Mouse (Mus musculus) forebrain, embryonic 14.5 days (tissue): ENCODE results near the gene Ythdf1. TPM values are rescaled to one million over a fixed set of nuclear protein-coding genes. Genes with fewer than 3 reads are reported as not detected.

Source experiments
- ATAC-seq: fragments of 200-750 bp; cut with Nextera tagmentation; 2 replicates; pipeline ENCODE4 v1.8.0; 2017; ENCODE audit warnings: mild to moderate bottlenecking, moderate library complexity
- DNase-seq: peaks from one replicate; pipeline ENCODE4 v3.0.0-alpha.2; 2015; ENCODE audit warnings: low spot score
- H3K27ac ChIP-seq: fragments of 300-500 bp; sonication (generic); 2 replicates; pipeline ENCODE4 v1.5.1; 2014; ENCODE audit warnings: low read depth, mild to moderate bottlenecking, control low read depth, low read length, moderate library complexity
- H3K27me3 ChIP-seq: fragments of 300-500 bp; sonication (generic); replicated peaks from 2 replicates; pipeline ENCODE4 v1.6.1; 2014; ENCODE audit warnings: low read length, control low read depth, mixed read lengths; ENCODE audit not compliant: control insufficient read depth, insufficient read depth
- H3K36me3 ChIP-seq: fragments of 300-500 bp; sonication (generic); 2 replicates; pipeline ENCODE4 v1.6.1; 2014; ENCODE audit warnings: low read length, control low read depth; ENCODE audit not compliant: control insufficient read depth, insufficient read depth
- H3K4me1 ChIP-seq: fragments of 300-500 bp; sonication (generic); 2 replicates; pipeline ENCODE4 v1.6.1; 2014; ENCODE audit warnings: antibody characterized with exemption, low read length, control low read depth; ENCODE audit not compliant: control insufficient read depth, insufficient read depth
- H3K4me2 ChIP-seq: fragments of 300-500 bp; sonication (generic); 2 replicates; pipeline ENCODE4 v1.6.1; 2014; ENCODE audit warnings: mild to moderate bottlenecking, control low read depth, low read length
- H3K4me3 ChIP-seq: fragments of 300-500 bp; sonication (generic); 2 replicates; pipeline ENCODE4 v1.5.1; 2014; ENCODE audit warnings: low read depth, low read length, control low read depth
- H3K9ac ChIP-seq: fragments of 300-500 bp; sonication (generic); 2 replicates; pipeline ENCODE4 v1.6.1; 2014; ENCODE audit warnings: mild to moderate bottlenecking, low read length, control low read depth, moderate library complexity
- H3K9me3 ChIP-seq: fragments of 300-500 bp; sonication (generic); replicated peaks from 2 replicates; pipeline ENCODE4 v1.6.1; 2016; ENCODE audit warnings: low read length, control low read depth, mixed read lengths; ENCODE audit not compliant: control insufficient read depth
- WGBS: fragments of 180-500 bp; shearing (Covaris S2); extraction: QIAGEN DNeasy Blood & Tissue Kit; methylation state at CpG from one replicate; pipeline ENCODE4 v1.1.7; 2014; 5-methylcytosine and 5-hydroxymethylcytosine counted together
- polyA plus RNA-seq: library from polyadenylated mRNA; unstranded; fragments of >200 nt; fragmentation: Nextera tagmentation; extraction: Ambion mirVana; gene quantifications from 2 replicates; pipeline ENCODE4 v1.2.1, GENCODE M21; 2014

Ythdf1 gene
- polyA plus RNA-seq, 1 experiment from 2014 or later = 24.5 TPM

DNA sequence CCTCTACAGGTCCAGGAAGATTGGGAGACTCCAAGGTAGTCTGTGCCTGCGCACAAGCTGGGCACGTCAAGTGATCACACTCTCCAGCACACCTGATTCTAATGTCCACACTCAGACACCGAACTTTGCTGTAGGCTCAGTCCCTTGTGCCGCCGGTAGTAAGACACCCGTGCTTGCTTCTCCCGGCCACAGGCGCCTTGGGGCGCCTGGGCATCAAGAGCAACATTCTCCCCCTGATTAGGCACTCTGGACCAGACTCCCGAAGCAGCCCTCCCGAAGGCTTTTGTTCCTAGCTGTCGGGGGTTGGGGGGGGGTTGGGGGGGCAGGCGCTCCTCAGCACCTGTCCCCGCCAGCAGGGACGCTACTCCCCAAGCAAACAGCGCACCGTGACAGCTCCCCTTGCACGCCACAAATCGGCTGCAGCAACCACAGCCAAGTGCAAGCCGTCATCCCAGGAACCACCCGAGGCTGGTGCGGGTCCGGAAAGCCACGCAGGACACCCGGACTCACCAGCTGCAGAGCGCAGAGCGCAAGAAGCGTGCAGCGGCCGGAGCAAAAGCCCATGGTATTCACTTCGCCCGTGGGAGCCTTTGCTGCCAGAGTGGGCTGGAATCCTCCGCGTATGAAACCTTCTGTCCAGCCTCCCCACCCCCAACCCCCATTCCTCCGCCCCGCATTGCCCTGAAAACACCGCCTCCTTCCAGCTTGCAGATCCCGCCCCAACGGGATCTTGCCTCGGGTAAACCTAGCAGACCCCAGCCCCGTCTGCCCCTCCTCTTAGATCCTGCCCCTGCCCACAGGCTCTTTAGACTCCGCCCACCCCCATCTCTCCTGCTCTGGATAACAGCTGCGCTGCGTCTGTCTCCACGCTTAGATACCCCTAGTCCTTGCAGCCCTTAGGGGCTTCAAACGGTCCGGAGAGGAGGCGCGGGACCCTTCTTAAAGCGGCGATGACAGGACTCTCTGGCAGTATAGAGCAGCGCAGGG is 33.6 kb upstream of the Ythdf1 start, which contains the start of gene Nkain4:
TSS of gene Nkain4 (minus strand) at position 639 of the 987 bp plus-strand sequence.
- Histone ChIP-seq H3K9ac (peak within 1 kb of the TSS; percentile 75), H3K4me2 (peak within 1 kb of the TSS; percentile 76), H3K9me3 (no peaks in the 10 kb centered on the region), H3K27me3 (no peaks in the 10 kb centered on the region), H3K27ac (peak within 1 kb of the TSS; percentile 88), H3K4me3 (peak within 1 kb of the TSS; percentile 65), H3K4me1 (peaks cover 23% of the 10 kb centered on the region), H3K36me3 (no peaks in the 10 kb centered on the region)
- DNase-seq (peak; percentile 94), ATAC-seq (peak; percentile 93)
- 2% methylated on average over 50 of the region's 52 CpGs for WGBS

DNA sequence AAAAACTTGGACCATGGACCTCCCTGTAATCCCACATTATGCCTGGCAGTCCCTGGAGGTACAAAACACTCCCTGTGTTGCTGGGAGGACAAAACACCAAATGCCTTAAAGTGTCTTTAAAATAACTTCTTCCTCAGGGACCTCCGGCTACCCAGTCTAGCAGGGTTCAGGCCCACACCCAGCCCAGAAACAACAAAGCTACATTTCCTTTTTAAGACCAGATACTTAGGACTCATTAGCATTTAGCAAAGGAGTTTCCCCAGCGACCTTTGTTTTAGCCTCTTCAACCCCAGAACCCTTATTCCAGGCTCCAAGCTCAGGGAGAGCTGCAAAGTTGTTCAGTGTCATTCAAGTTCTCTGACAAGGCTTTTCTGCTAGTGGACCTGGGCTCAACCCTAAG is 32.9 kb upstream of the Ythdf1 start:
- peak overlapping the region; percentile 65 for H3K4me3 ChIP-seq
- H3K27ac ChIP-seq = peak overlapping the region; percentile 88
- peaks cover 23% of the 10 kb centered on the region for H3K4me1 ChIP-seq
- H3K4me2 ChIP-seq = peak overlapping the region; percentile 76
- no peaks in the 10 kb centered on the region for H3K9me3 ChIP-seq
- 8% methylated on average over 2 of the region's 2 CpGs for WGBS
- no peaks in the 10 kb centered on the region for H3K36me3 ChIP-seq
- DNase-seq (peak; percentile 41), ATAC-seq (no peak)
- peak overlapping the region; percentile 75 for H3K9ac ChIP-seq
- no peaks in the 10 kb centered on the region for H3K27me3 ChIP-seq

DNA sequence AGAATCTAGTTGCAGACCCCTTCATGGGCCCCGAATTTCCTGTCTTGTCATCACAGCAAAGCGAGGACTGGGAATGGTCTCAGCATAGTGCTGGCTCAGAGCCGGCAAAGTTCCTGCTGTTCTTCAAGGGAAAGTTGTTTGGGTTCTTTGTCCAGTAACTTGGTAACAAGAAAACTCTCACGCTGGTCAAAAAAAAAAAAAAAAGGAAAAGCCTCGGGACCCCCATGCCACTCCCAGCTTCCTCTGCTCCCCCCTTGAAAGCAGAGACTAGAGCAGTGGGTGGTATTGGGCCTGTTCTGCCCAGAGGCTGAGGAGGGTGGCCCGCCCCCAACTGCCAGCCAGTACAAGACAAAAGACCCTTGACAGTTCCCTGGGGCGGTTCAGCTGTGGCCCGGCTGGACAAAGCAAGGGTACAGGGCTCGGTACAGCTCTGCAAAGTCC is 32.0 kb upstream of the Ythdf1 start:
- Histone ChIP-seq H3K4me3 (peak overlapping the region; percentile 65), H3K4me2 (peak overlapping the region; percentile 76), H3K4me1 (peaks cover 23% of the 10 kb centered on the region), H3K27ac (peak overlapping the region; percentile 88), H3K9ac (peak overlapping the region; percentile 32; the same call in 1 of the 2 replicates), H3K27me3 (no peaks in the 10 kb centered on the region), H3K9me3 (no peaks in the 10 kb centered on the region), H3K36me3 (no peaks in the 10 kb centered on the region)
- ATAC-seq (peak; percentile 51), DNase-seq (peak; percentile 77)
- 2% methylated on average over 9 of the region's 9 CpGs for WGBS

DNA sequence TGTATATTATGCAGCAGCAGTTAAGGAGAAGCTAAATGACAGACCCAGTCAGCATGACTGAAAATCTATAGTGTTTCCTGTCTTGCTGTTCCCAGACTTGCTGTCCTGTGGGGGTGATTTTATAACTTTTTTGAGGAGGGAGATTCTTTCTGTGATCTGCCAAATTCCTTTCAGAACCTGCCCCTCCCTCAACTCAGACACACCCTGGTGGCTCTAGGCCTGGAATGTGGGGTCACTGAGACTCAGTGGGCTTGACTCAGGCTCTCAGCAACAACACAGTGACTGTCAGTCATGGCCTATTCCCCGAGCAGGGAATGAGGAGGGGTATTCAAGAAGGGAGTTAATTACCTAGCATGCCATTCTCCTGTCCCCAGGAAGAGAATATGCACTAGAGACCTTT is 29.2 kb upstream of the Ythdf1 start:
- H3K4me1 ChIP-seq = peaks cover 23% of the 10 kb centered on the region
- 17% methylated on average over 1 of the region's 1 CpGs for WGBS

DNA sequence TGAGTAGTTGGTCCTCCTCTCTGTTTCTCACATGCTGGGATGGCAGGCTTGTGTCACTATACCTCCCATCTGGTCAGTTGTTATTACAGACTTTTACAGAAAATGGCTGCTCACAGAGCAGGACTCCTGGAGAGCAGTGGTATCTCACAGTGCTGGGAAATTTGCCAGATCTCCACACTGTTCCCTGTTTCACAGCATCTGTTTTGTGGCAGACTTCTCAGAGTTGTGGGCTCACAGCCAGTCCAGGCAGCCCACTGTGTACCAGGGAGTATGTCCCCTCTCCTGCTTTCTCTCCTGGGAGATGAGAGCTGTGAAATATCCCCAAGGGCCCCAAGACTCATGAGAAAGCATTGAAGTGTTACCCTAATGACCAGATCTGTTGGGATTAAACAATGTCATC is 21.1 kb upstream of the Ythdf1 start:
- Histone ChIP-seq H3K4me3 (no peak overlapping the region), H3K4me1 (no peaks in the 10 kb centered on the region), H3K9me3 (no peaks in the 10 kb centered on the region), H3K27me3 (no peaks in the 10 kb centered on the region), H3K36me3 (peaks cover 6% of the 10 kb centered on the region; the same call in 1 of the 2 replicates), H3K27ac (0 out of 2 replicates have a peak overlapping the region, but pooled peaks have one; percentile 11), H3K4me2 (no peak overlapping the region), H3K9ac (no peak overlapping the region)
- peak; percentile 80 for ATAC-seq
- peak; percentile 81 for DNase-seq

More for the DNA sequence above, 29.2 kb upstream of the Ythdf1 start:
- ATAC-seq = no peak
- DNase-seq = no peak
- H3K9me3 ChIP-seq = no peaks in the 10 kb centered on the region
- no peak overlapping the region for H3K4me2 ChIP-seq
- no peak overlapping the region for H3K4me3 ChIP-seq
- H3K9ac ChIP-seq = no peak overlapping the region
- H3K36me3 ChIP-seq = no peaks in the 10 kb centered on the region
- no peaks in the 10 kb centered on the region for H3K27me3 ChIP-seq
- H3K27ac ChIP-seq = no peak overlapping the region

DNA sequence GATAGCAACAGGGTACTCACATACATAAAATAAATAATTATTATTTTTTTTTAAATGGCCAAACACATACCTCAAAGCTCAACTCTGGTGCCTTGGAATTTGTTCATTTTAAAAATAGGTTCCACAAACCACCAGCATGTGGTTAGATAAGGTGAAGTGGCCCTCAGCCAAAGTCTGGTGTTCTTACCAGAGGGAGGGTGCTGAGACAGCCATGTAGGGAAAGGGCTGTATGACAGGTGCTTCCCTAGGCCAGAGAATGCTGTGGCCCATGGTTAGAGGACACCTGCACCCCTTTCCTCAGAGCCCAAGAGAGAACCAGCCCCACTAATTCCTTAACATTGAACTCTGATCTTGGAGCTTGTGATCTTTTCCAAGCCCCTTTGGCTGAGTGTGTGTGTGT is 19.4 kb upstream of the Ythdf1 start:
- no peak for DNase-seq
- Histone ChIP-seq H3K9ac (no peak overlapping the region), H3K4me3 (no peak overlapping the region), H3K9me3 (no peaks in the 10 kb centered on the region), H3K4me1 (no peaks in the 10 kb centered on the region), H3K36me3 (peaks cover 6% of the 10 kb centered on the region; the same call in 1 of the 2 replicates), H3K27ac (no peak overlapping the region), H3K4me2 (no peak overlapping the region), H3K27me3 (no peaks in the 10 kb centered on the region)
- no peak for ATAC-seq

DNA sequence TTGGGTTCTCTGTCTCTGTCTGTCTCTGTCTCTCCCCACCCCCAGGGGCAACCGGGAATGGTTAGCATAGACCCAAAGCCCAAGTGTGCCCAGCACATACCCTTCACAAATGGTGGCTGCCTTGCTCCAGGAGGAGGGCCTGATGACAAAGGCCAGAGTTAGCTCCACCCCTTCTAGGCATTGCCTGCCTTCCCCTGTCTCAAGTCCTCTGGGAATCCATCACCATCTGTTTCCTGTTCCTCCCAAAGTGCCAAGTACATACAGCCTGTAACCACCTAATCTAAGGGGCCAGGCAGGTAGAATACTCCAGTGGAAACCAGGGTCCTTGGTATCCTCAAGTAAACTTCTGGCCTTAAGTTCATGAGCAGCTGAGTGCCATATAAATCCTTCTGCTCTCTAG is 11.7 kb upstream of the Ythdf1 start:
- H3K4me2 ChIP-seq = no peak overlapping the region
- ATAC-seq (no peak), DNase-seq (no peak)
- H3K4me3 ChIP-seq = no peak overlapping the region
- H3K27ac ChIP-seq = no peak overlapping the region
- H3K9me3 ChIP-seq = no peaks in the 10 kb centered on the region
- no peak overlapping the region for H3K9ac ChIP-seq
- H3K4me1 ChIP-seq = no peaks in the 10 kb centered on the region
- H3K36me3 ChIP-seq = no peaks in the 10 kb centered on the region
- 76% methylated on average over 1 of the region's 1 CpGs for WGBS
- H3K27me3 ChIP-seq = no peaks in the 10 kb centered on the region

DNA sequence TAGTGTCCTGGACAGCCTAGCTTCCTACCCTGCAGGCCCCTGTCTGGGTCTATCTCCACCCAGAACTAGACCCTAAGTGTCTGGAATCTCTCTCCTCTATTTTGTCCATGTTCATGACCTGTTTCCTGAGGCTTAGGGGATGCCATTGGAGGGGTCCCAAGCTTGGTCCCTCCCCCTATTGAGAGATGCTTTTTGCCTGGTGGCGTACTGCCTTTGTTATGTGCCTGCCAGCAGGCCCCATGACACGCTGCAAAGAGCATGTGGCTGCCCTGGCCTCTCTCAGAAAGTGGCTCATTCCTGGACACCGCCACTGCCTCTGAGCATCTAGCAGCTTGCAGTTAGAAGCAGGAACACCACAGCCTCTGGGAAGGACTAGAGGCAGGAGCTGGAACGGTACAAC is 8.0 kb upstream of the Ythdf1 start, which contains the start of gene Birc7:
TSS of gene Birc7 (plus strand) at position 301 of the 400 bp plus-strand sequence.
- H3K9me3 ChIP-seq = no peaks in the 10 kb centered on the region
- no peak for DNase-seq
- WGBS = 36% methylated on average over 4 of the region's 4 CpGs
- no peak within 1 kb of the TSS for H3K27ac ChIP-seq
- no peak within 1 kb of the TSS for H3K4me3 ChIP-seq
- no peak within 1 kb of the TSS for H3K4me2 ChIP-seq
- no peak within 1 kb of the TSS for H3K9ac ChIP-seq
- H3K4me1 ChIP-seq = no peaks in the 10 kb centered on the region
- no peaks in the 10 kb centered on the region for H3K36me3 ChIP-seq
- no peak for ATAC-seq
- no peaks in the 10 kb centered on the region for H3K27me3 ChIP-seq

DNA sequence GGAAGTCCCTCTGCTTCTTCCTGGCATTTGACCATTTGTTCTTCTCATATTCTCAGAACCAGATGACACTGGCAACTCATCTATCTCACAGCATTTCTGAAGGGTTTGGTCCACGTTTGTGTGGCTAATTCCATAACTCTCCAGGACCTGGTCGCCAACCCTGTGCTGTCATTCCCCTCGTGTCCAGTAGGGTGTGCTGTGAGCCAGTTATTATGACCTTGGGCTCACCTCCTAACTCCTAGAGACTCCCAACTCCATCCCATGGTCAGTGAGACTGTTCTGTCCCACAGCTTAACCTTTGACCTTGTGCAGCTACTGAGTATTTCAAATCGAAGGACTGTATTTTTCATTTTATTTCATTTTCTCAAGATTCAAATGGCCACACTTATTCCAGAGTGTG is 4.4 kb upstream of the Ythdf1 start:
- no peaks in the 10 kb centered on the region for H3K4me1 ChIP-seq
- H3K36me3 ChIP-seq = no peaks in the 10 kb centered on the region
- ATAC-seq (no peak), DNase-seq (peak; percentile 78)
- no peak overlapping the region for H3K4me2 ChIP-seq
- no peak overlapping the region for H3K4me3 ChIP-seq
- 8% methylated on average over 4 of the region's 4 CpGs for WGBS
- H3K27ac ChIP-seq = no peak overlapping the region
- no peaks in the 10 kb centered on the region for H3K9me3 ChIP-seq
- no peak overlapping the region for H3K9ac ChIP-seq
- H3K27me3 ChIP-seq = no peaks in the 10 kb centered on the region
